Mouse (Mus musculus) testis, adult 2 months (tissue): ENCODE data around the gene Ercc6l2. TPM values are rescaled to one million over a fixed set of nuclear protein-coding genes. Genes with fewer than 3 reads are reported as not detected.

ENCODE experiments used
- H3K27ac ChIP-seq: fragments of 200-500 bp; 2 replicates; pipeline ENCODE4 v1.5.1; 2012; ENCODE audit warnings: low read depth, low read length; ENCODE audit not compliant: control insufficient read depth, insufficient read depth
- H3K27me3 ChIP-seq: fragments of 200-500 bp; 2 replicates; pipeline ENCODE4 v1.6.1; 2012; ENCODE audit warnings: mild to moderate bottlenecking, low read length, moderate library complexity; ENCODE audit not compliant: control insufficient read depth, insufficient read depth
- H3K36me3 ChIP-seq: fragments of 200-500 bp; 2 replicates; pipeline ENCODE4 v1.6.1; 2012; ENCODE audit warnings: mild to moderate bottlenecking, low read length; ENCODE audit not compliant: control insufficient read depth, insufficient read depth
- H3K4me1 ChIP-seq: fragments of 200-500 bp; 2 replicates; pipeline ENCODE4 v1.6.1; 2012; ENCODE audit warnings: low read length; ENCODE audit not compliant: control insufficient read depth, insufficient read depth
- H3K4me3 ChIP-seq: fragments of 200-500 bp; 2 replicates; pipeline ENCODE4 v1.5.1; 2012; ENCODE audit warnings: low read depth, mild to moderate bottlenecking, low read length, moderate library complexity, mixed read lengths; ENCODE audit not compliant: control insufficient read depth
- CTCF ChIP-seq: fragments of 200-500 bp; IDR thresholded peaks from 2 replicates; pipeline ENCODE4 v1.5.1; 2012; ENCODE audit warnings: low read depth, mild to moderate bottlenecking, inconsistent platforms, low read length, moderate library complexity; ENCODE audit not compliant: control insufficient read depth, insufficient read depth, insufficient replicate concordance
- POLR2A ChIP-seq: fragments of 200-500 bp; IDR thresholded peaks from 2 replicates; pipeline ENCODE4 v1.6.1; 2012; ENCODE audit warnings: low read depth, mild to moderate bottlenecking, inconsistent platforms, low read length, moderate library complexity; ENCODE audit not compliant: control insufficient read depth
- polyA plus RNA-seq: library from polyadenylated mRNA; depleted of rRNA; stranded (reverse); fragments of >200 nt; gene quantifications from 2 replicates; pipeline ENCODE4 v1.2.3, GENCODE M21; 2012

The Ercc6l2 gene
- polyA plus RNA-seq, 1 experiment, result 9.4 TPM

- Histone ChIP-seq H3K27ac (0 out of 2 replicates have a peak overlapping the region, but pooled peaks have one; percentile 29), H3K36me3 (no peaks in the 10 kb centered on the region), H3K27me3 (no peaks in the 10 kb centered on the region), H3K4me3 (no peak overlapping the region), H3K4me1 (no peaks in the 10 kb centered on the region)
- TF ChIP-seq POLR2A (no peak), CTCF (no peak)
Observed at GRCm38 (mm10) chr13:63815931-63816330, 891 bp downstream of the Ercc6l2 start.

DNA sequence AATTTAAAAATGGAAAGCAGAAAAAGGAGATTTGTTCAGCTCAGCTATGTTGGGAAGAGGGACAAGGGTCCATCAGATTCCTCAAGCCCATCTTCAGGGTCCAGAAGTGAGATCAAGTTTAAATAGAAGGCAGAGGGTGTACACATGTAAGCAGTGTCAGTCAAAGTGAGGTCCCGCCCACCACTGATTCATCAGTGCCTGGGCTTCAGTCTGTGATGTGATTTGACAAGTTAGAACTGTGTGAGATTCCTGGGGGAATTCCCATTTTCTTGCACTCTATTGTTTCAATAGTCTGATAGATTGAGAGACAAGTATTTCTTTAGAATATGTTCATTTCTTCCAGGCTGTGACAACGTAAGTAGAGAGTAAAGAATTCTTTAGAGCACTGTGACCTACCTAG lies 30.7 kb downstream of the Ercc6l2 start:
- no peak overlapping the region for H3K27ac ChIP-seq
- TF ChIP-seq CTCF, result no peak
- TF ChIP-seq POLR2A, result no peak
- H3K4me1 ChIP-seq, result no peaks in the 10 kb centered on the region
- peaks cover 5% of the 10 kb centered on the region for H3K36me3 ChIP-seq
- no peaks in the 10 kb centered on the region for H3K27me3 ChIP-seq
- no peak overlapping the region for H3K4me3 ChIP-seq

GRCm38 (mm10) chr13:63850308-63851011 lies 35.4 kb downstream of the Ercc6l2 start:
- Histone ChIP-seq H3K27me3 (no peaks in the 10 kb centered on the region), H3K4me1 (no peaks in the 10 kb centered on the region), H3K4me3 (no peak overlapping the region), H3K36me3 (peaks cover 3% of the 10 kb centered on the region), H3K27ac (no peak overlapping the region)
- TF ChIP-seq POLR2A (no peak), CTCF (no peak)

DNA sequence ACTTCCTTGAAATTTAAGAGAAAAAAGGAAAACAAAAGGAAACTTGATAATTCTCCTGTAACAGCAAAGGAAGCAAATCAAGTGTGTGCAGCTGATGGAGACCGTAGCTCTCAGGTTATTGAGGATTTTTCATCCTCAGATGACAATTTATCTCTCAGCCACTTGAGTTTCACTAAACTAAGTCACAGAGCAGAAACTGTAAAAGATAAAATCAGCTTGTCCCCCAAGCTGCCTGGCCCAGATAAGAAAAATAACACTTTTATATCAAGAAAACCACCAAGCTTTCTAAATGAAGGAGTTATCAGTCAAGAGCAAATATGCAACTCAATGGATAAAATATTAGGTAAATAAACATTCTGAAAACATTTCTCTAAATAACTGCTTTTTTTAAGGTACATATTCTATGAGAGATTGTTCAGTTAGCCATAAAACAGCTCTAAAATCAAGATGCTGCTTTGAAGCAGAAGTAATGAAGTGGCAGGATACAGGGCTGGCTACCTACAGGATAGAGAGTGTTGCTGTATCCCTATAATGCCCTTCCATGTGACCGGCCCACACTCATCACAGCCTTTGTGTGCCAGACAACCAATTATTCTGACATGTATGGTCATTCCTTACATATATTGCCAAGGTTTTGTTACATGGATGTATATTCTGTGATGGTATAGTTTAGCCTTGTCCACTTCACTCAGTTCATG lies 57.7 kb downstream of the Ercc6l2 start:
- Histone ChIP-seq H3K27me3 (no peaks in the 10 kb centered on the region), H3K4me3 (no peak overlapping the region), H3K27ac (no peak overlapping the region), H3K4me1 (no peaks in the 10 kb centered on the region), H3K36me3 (no peaks in the 10 kb centered on the region)
- TF ChIP-seq POLR2A, result no peak
- TF ChIP-seq CTCF, result no peak

- Histone ChIP-seq H3K4me1 (no peaks in the 10 kb centered on the region), H3K36me3 (no peaks in the 10 kb centered on the region), H3K27me3 (no peaks in the 10 kb centered on the region), H3K4me3 (no peak overlapping the region), H3K27ac (no peak overlapping the region)
- no peak for TF ChIP-seq CTCF
- TF ChIP-seq POLR2A, result no peak
Observed at GRCm38 (mm10) chr13:63877138-63877537, 62.1 kb downstream of the Ercc6l2 start.

GRCm38 (mm10) chr13:63879105-63879863 lies 64.2 kb downstream of the Ercc6l2 start:
- no peaks in the 10 kb centered on the region for H3K36me3 ChIP-seq
- TF ChIP-seq POLR2A (no peak), CTCF (no peak)
- no peak overlapping the region for H3K4me3 ChIP-seq
- H3K27ac ChIP-seq, result no peak overlapping the region
- no peaks in the 10 kb centered on the region for H3K4me1 ChIP-seq
- no peaks in the 10 kb centered on the region for H3K27me3 ChIP-seq

GRCm38 (mm10) chr13:63879864-63880141 lies 64.8 kb downstream of the Ercc6l2 start:
- TF ChIP-seq POLR2A (no peak), CTCF (no peak)
- Histone ChIP-seq H3K27me3 (no peaks in the 10 kb centered on the region), H3K27ac (no peak overlapping the region), H3K36me3 (no peaks in the 10 kb centered on the region), H3K4me3 (no peak overlapping the region), H3K4me1 (no peaks in the 10 kb centered on the region)
